Mouse (Mus musculus): ENCODE results near the gene 3110082I17Rik.
"Not testable (repeated sequence)": the region's sequence is repeated elsewhere in the genome, so short reads cannot be mapped to it uniquely, and the experiment has no call there.

3110082I17Rik gene

GRCm38 (mm10) chr5:139353496-139353895, 106.8 kb downstream of the 3110082I17Rik start:
- in situ Hi-C loops (cut with MseI, MboI), result no loop called here

GRCm38 (mm10) chr5:139352317-139352716, 108.0 kb downstream of the 3110082I17Rik start, which contains the start of gene Cyp2w1:
Gene Cyp2w1 (plus strand): TSS chr5:139352617.
- in situ Hi-C loops (cut with MseI, MboI), result no loop called here

GRCm38 (mm10) chr5:139351628-139352027, 108.7 kb downstream of the 3110082I17Rik start:
- in situ Hi-C loops (cut with MseI, MboI), result no loop called here

GRCm38 (mm10) chr5:139351134-139351533, 109.2 kb downstream of the 3110082I17Rik start, which contains the start of gene Cox19:
Gene Cox19 (minus strand): TSS chr5:139351418.
- in situ Hi-C loops (cut with MseI, MboI), result no loop called here

GRCm38 (mm10) chr5:139349713-139350112, 110.6 kb downstream of the 3110082I17Rik start:
- in situ Hi-C loops (cut with MseI, MboI), result no loop called here

GRCm38 (mm10) chr5:139347225-139347624, 113.1 kb downstream of the 3110082I17Rik start:
- in situ Hi-C loops (cut with MseI, MboI), result no loop called here

GRCm38 (mm10) chr5:139345364-139345714, 115.0 kb downstream of the 3110082I17Rik start:
- in situ Hi-C loops (cut with MseI, MboI), result no loop called here

GRCm38 (mm10) chr5:139344687-139345363, 115.5 kb downstream of the 3110082I17Rik start:
- in situ Hi-C loops (cut with MseI, MboI), result no loop called here

GRCm38 (mm10) chr5:139344021-139344686, 116.2 kb downstream of the 3110082I17Rik start:
- in situ Hi-C loops (cut with MseI, MboI), result no loop called here

GRCm38 (mm10) chr5:139338891-139339290, 121.4 kb downstream of the 3110082I17Rik start:
- in situ Hi-C loops (cut with MseI, MboI), result no loop called here

- in situ Hi-C loops (cut with MseI, MboI), result no loop called here
These were observed 121.9 kb downstream of the 3110082I17Rik start for GRCm38 (mm10) chr5:139338403-139338802.

GRCm38 (mm10) chr5:139337826-139338370, 122.4 kb downstream of the 3110082I17Rik start:
- in situ Hi-C loops (cut with MseI, MboI), result no loop called here

GRCm38 (mm10) chr5:139335634-139336033, 124.7 kb downstream of the 3110082I17Rik start:
- in situ Hi-C loops (cut with MseI, MboI), result no loop called here

- in situ Hi-C loops (cut with MseI, MboI), result not testable (repeated sequence)
These were observed 125.9 kb downstream of the 3110082I17Rik start for GRCm38 (mm10) chr5:139334394-139334793.

- in situ Hi-C loops (cut with MseI, MboI), result no loop called here
These were observed 126.9 kb downstream of the 3110082I17Rik start for GRCm38 (mm10) chr5:139333301-139334013.

- in situ Hi-C loops (cut with MseI, MboI), result no loop called here
These were observed 127.6 kb downstream of the 3110082I17Rik start for GRCm38 (mm10) chr5:139332590-139333272.

- in situ Hi-C loops (cut with MseI, MboI), result no loop called here
These were observed 128.6 kb downstream of the 3110082I17Rik start for GRCm38 (mm10) chr5:139331742-139332141.

GRCm38 (mm10) chr5:139330766-139331165, 129.6 kb downstream of the 3110082I17Rik start:
- in situ Hi-C loops (cut with MseI, MboI), result no loop called here

- in situ Hi-C loops (cut with MseI, MboI), result no loop called here
These were observed 132.7 kb downstream of the 3110082I17Rik start for GRCm38 (mm10) chr5:139327634-139328020.

GRCm38 (mm10) chr5:139326986-139327633, 133.2 kb downstream of the 3110082I17Rik start:
- in situ Hi-C loops (cut with MseI, MboI), result no loop called here

- in situ Hi-C loops (cut with MseI, MboI), result no loop called here
These were observed 134.1 kb downstream of the 3110082I17Rik start for GRCm38 (mm10) chr5:139326111-139326696.

Data from mouse trophoblast stem cell (cell line).